Mouse (Mus musculus): Measurements from ENCODE around the gene Hras. TPM values are rescaled to one million over a fixed set of nuclear protein-coding genes. Genes with fewer than 3 reads are reported as not detected.

Gene Hras
- total and polyA plus RNA-seq, 3 experiments: 149 to 183 TPM; not detected in 1

DNA sequence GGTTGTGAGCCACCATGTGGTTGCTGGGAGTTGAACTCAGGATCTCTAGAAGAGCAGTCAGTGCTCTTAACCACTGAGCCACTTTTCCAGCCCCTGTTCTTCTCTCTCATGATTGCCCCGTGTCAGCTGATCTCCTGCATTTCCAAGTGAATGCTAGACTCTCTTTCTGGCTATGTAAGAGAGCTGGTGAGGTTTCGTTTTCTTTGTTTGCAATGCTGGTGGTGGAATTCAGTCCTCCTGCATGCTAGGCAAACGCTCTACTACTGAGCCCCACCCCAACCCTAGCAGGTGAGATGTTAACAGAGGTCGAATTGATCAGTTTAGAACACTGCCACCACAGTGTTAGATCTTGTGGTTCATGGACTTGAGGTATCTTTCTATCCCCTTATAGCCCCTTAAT is 45.2 kb downstream of the Hras start:
- Histone ChIP-seq H3K27me3 (ENCODE audit: control insufficient read depth in 1 of 2, insufficient read depth in 2 of 2, low read length in 2 of 2) (no peaks in the 10 kb centered on the region), H3K27ac (ENCODE audit: control insufficient read depth, low read depth, low read length) (no peak overlapping the region), H3K9me3 (replicated peaks; ENCODE audit: insufficient read depth, low read length) (no peaks in the 10 kb centered on the region), H3K79me2 (ENCODE audit: control insufficient read depth, insufficient read depth, low read length, poor library complexity) (no peaks in the 10 kb centered on the region), H3K4me1 (ENCODE audit: control insufficient read depth in 1 of 2, insufficient read depth in 2 of 2, low read length in 2 of 2) (peaks cover 18 to 21% of the 10 kb centered on the region in 2 experiments), H3K36me3 (ENCODE audit: control insufficient read depth in 1 of 2, insufficient read depth in 2 of 2, low read length in 2 of 2) (peaks cover 2 to 17% of the 10 kb centered on the region in 2 experiments; a peak in 3 of 4 replicates), H3K4me3 (ENCODE audit: control insufficient read depth in 1 of 2, insufficient read depth in 1 of 2, low read depth in 2 of 2, low read length in 2 of 2) (no peak overlapping the region), H3K9ac (ENCODE audit: control insufficient read depth, low read depth, low read length, poor library complexity, severe bottlenecking) (no peak overlapping the region)
- TF ChIP-seq TBP (IDR thresholded peaks at IDR 0.05; ENCODE audit: low read depth, low read length): no peak
- TF ChIP-seq ZMIZ1 (IDR thresholded peaks at IDR 0.05; ENCODE audit: low read depth, low read length): no peak
- no peak for TF ChIP-seq MAFK (IDR thresholded peaks at IDR 0.05; ENCODE audit: borderline replicate concordance, low read depth, low read length)
- no peak for TF ChIP-seq USF1 (IDR thresholded peaks at IDR 0.05; ENCODE audit: low read depth, low read length)
- TF ChIP-seq SMC3 (IDR thresholded peaks at IDR 0.05; ENCODE audit: low read depth, low read length): no peak
- TF ChIP-seq USF2 (IDR thresholded peaks at IDR 0.05; ENCODE audit: borderline replicate concordance in 1 of 2, insufficient read depth in 1 of 2, low read depth in 1 of 2, low read length in 2 of 2): no peak
- no peak for TF ChIP-seq CHD2 (IDR thresholded peaks at IDR 0.05; ENCODE audit: low read length)
- no peak for TF ChIP-seq GATA1 (IDR thresholded peaks at IDR 0.05; ENCODE audit: low read depth, low read length)
- TF ChIP-seq MEF2A (IDR thresholded peaks at IDR 0.05; ENCODE audit: extremely low read depth, insufficient replicate concordance, low read depth, low read length, poor library complexity, severe bottlenecking): no peak
- no peak for TF ChIP-seq JUND (IDR thresholded peaks at IDR 0.05; ENCODE audit: low read depth, low read length)
- TF ChIP-seq ELF1 (IDR thresholded peaks at IDR 0.05; ENCODE audit: low read depth, low read length): no peak
- DNase-seq (ENCODE audit: low read depth, low spot score): no peak

DNA sequence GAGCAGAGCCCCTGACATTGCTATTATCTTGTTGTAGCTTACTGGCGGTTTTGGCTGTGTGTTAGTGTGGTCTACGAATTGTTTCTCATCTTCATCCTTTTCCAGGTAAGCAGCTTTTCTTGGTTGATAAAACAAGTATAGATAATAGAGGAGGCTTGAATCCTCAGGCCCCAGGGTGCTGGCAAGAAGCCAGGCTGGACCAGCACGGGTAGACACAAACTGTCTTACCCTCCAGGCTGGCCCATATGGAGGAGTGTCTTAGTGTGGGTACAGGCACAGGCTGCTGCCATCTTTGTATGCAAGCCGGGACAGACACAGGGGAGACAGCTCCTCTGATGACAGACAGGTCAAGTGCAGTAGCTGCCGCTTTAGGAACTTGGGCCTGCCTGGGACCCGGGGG is 46.8 kb downstream of the Hras start:
- H3K9ac ChIP-seq (ENCODE audit: control insufficient read depth, low read depth, low read length, poor library complexity, severe bottlenecking): no peak overlapping the region
- H3K27ac ChIP-seq (ENCODE audit: control insufficient read depth, low read depth, low read length): no peak overlapping the region
- peaks cover 4 to 18% of the 10 kb centered on the region in 2 experiments for H3K36me3 ChIP-seq (ENCODE audit: control insufficient read depth in 1 of 2, insufficient read depth in 2 of 2, low read length in 2 of 2)
- DNase-seq (ENCODE audit: low read depth, low spot score): peak; percentile 32
- TF ChIP-seq NELFE (IDR thresholded peaks at IDR 0.05; ENCODE audit: low read depth, low read length) (no peak), CHD2 (IDR thresholded peaks at IDR 0.05; ENCODE audit: low read length) (no peak), TBP (IDR thresholded peaks at IDR 0.05; ENCODE audit: low read depth, low read length) (no peak), POLR2A (IDR thresholded peaks at IDR 0.05; ENCODE audit: control insufficient read depth in 1 of 2, insufficient read depth in 1 of 2, low read depth in 1 of 2, low read length in 2 of 2, poor library complexity in 1 of 2) (no peak), ELF1 (IDR thresholded peaks at IDR 0.05; ENCODE audit: low read depth, low read length) (no peak), POLR2AphosphoS2 (IDR thresholded peaks at IDR 0.05; ENCODE audit: low read length) (no peak), CHD1 (IDR thresholded peaks at IDR 0.05; ENCODE audit: low read depth, low read length) (no peak), GATA1 (IDR thresholded peaks at IDR 0.05; ENCODE audit: low read depth, low read length) (peak; percentile 44; the same call in 1 of the 2 replicates), UBTF (IDR thresholded peaks at IDR 0.05; ENCODE audit: borderline replicate concordance, insufficient read depth, low read depth, low read length) (no peak), MAFK (IDR thresholded peaks at IDR 0.05; ENCODE audit: borderline replicate concordance, low read depth, low read length) (no peak), SIN3A (IDR thresholded peaks at IDR 0.05; ENCODE audit: low read length) (no peak), E2F4 (IDR thresholded peaks at IDR 0.05; ENCODE audit: borderline replicate concordance, low read depth, low read length) (no peak), HCFC1 (IDR thresholded peaks at IDR 0.05; ENCODE audit: low read depth, low read length) (no peak), ZKSCAN1 (IDR thresholded peaks at IDR 0.05; ENCODE audit: low read depth, low read length) (no peak), GABPA (IDR thresholded peaks at IDR 0.05; ENCODE audit: low read depth, low read length) (no peak), EP300 (IDR thresholded peaks at IDR 0.05; ENCODE audit: low read depth in 1 of 2, low read length in 2 of 2) (peak in 1 of 2 experiments; percentile 48; a peak in 1 of 4 replicates), RCOR1 (IDR thresholded peaks at IDR 0.05; ENCODE audit: low read depth, low read length) (peak; percentile 46; the same call in 1 of the 2 replicates), ZNF384 (IDR thresholded peaks at IDR 0.05; ENCODE audit: low read depth, low read length) (no peak), CTCF (IDR thresholded peaks at IDR 0.05 in 2 of 3, conservative IDR thresholded peaks at IDR 0.05 in 1 of 3; ENCODE audit: control insufficient read depth in 1 of 3, insufficient read depth in 1 of 3, low read depth in 2 of 3, low read length in 3 of 3, poor library complexity in 1 of 3, severe bottlenecking in 1 of 3) (no peak), MAX (IDR thresholded peaks at IDR 0.05; ENCODE audit: low read length) (no peak), ZC3H11A (IDR thresholded peaks at IDR 0.05; ENCODE audit: low read depth, low read length) (no peak), MEF2A (IDR thresholded peaks at IDR 0.05; ENCODE audit: extremely low read depth, insufficient replicate concordance, low read depth, low read length, poor library complexity, severe bottlenecking) (no peak)
- no peak overlapping the region for H3K4me3 ChIP-seq (ENCODE audit: control insufficient read depth in 1 of 2, insufficient read depth in 1 of 2, low read depth in 2 of 2, low read length in 2 of 2)
- H3K9me3 ChIP-seq (replicated peaks; ENCODE audit: insufficient read depth, low read length): no peaks in the 10 kb centered on the region
- peaks cover 24 to 30% of the 10 kb centered on the region in 2 experiments for H3K4me1 ChIP-seq (ENCODE audit: control insufficient read depth in 1 of 2, insufficient read depth in 2 of 2, low read length in 2 of 2)
- no peaks in the 10 kb centered on the region for H3K79me2 ChIP-seq (ENCODE audit: control insufficient read depth, insufficient read depth, low read length, poor library complexity)
- H3K27me3 ChIP-seq (ENCODE audit: control insufficient read depth in 1 of 2, insufficient read depth in 2 of 2, low read length in 2 of 2): no peaks in the 10 kb centered on the region

All from MEL (cell line).